Mouse (Mus musculus): ENCODE data around the gene Cer1. TPM values are rescaled to one million over a fixed set of nuclear protein-coding genes. Genes with fewer than 3 reads are reported as not detected.
A peak's percentile ranks its signal among the peaks of the same experiment; 100 is the strongest.

Gene Cer1
- polyA plus RNA-seq, 1 experiment from 2014 or later: 0.25 TPM

- Histone ChIP-seq H3K9ac (ENCODE audit: low read length) (no peak overlapping the region), H3K36me3 (ENCODE audit: control insufficient read depth, insufficient read depth, low read length) (no peaks in the 10 kb centered on the region), H3K4me3 (ENCODE audit: low read length) (no peak overlapping the region), H3K4me1 (replicated peaks; ENCODE audit: control insufficient read depth, insufficient read depth, low read length) (no peaks in the 10 kb centered on the region; the same call in 1 of the 2 replicates), H3K27me3 (ENCODE audit: control insufficient read depth, insufficient read depth, low read depth, low read length) (no peaks in the 10 kb centered on the region), H3K4me2 (ENCODE audit: low read depth, low read length) (no peak overlapping the region), H3K9me3 (ENCODE audit: control insufficient read depth, low read length) (no peaks in the 10 kb centered on the region), H3K27ac (ENCODE audit: low read length) (no peak overlapping the region)
- 60% methylated on average over 5 of the region's 5 CpGs for WGBS
- peak; percentile 31; the same call in 1 of the 2 replicates for ATAC-seq (ENCODE audit: low read depth)
Measured at GRCm38 (mm10) chr4:82867731-82868445, 17.1 kb downstream of the Cer1 start.

DNA sequence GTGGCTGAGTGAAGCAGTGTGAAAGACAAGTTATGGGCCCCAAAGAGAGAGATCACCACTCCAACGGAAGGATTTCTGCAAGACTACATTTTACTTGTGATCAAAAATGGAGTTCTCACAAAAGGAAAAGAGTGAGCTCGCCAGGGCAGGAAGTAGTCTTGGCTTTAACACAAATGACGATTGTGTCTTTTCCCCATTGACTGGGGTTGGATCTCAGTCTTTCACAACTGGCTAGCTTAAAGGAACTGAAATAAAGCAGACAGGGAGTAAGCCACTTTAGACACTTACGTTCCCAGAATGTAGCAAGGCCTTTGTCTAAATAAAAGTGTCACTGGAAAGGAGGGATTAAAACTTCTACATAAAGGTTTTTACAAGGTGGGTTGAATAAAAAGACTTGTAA, 17.8 kb downstream of the Cer1 start:
- no peak for ATAC-seq (ENCODE audit: low read depth)
- Histone ChIP-seq H3K9ac (ENCODE audit: low read length) (no peak overlapping the region), H3K9me3 (ENCODE audit: control insufficient read depth, low read length) (no peaks in the 10 kb centered on the region), H3K4me3 (ENCODE audit: low read length) (no peak overlapping the region), H3K27ac (ENCODE audit: low read length) (no peak overlapping the region), H3K27me3 (ENCODE audit: control insufficient read depth, insufficient read depth, low read depth, low read length) (no peaks in the 10 kb centered on the region), H3K4me1 (replicated peaks; ENCODE audit: control insufficient read depth, insufficient read depth, low read length) (no peaks in the 10 kb centered on the region; the same call in 1 of the 2 replicates), H3K36me3 (ENCODE audit: control insufficient read depth, insufficient read depth, low read length) (no peaks in the 10 kb centered on the region), H3K4me2 (ENCODE audit: low read depth, low read length) (no peak overlapping the region)
- 51% methylated on average over 4 of the region's 4 CpGs for WGBS

DNA sequence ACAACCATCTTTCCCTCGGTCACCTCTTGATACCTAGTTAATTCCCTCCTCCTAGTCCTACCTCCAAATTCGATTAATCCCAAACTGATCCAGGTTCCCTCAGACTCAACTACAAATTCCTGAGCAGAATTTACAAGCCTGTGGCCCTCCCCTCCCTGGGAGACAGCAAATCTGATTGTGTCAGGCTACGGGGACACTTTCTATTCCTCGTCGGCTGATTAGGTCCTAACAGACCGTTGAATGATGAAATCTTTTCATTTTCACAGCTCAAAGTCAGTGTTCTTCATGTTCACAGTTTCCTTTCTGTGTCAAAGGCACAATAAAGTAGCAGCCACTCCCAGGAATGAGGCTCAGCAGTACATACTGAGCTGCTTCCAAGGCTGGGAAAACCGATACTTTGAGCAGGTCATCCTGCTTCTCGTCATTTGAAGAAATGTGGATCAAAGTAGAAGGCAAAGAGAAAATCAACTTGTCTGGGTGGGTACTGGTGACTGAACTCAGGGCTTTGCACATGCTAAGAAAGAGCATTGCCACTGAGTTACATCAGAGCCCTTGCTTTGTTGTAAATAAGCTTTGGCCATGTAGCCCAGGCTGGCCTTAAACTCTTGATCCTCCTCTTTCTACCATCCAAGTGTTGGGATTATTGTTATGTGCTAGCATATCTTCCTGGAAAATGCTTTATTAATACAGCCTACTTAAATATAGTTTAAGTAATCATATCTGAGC, 19.8 kb downstream of the Cer1 start:
- Histone ChIP-seq H3K27me3 (ENCODE audit: control insufficient read depth, insufficient read depth, low read depth, low read length) (no peaks in the 10 kb centered on the region), H3K4me1 (replicated peaks; ENCODE audit: control insufficient read depth, insufficient read depth, low read length) (no peaks in the 10 kb centered on the region; the same call in 1 of the 2 replicates), H3K36me3 (ENCODE audit: control insufficient read depth, insufficient read depth, low read length) (no peaks in the 10 kb centered on the region), H3K27ac (ENCODE audit: low read length) (no peak overlapping the region), H3K4me2 (ENCODE audit: low read depth, low read length) (no peak overlapping the region), H3K4me3 (ENCODE audit: low read length) (no peak overlapping the region), H3K9ac (ENCODE audit: low read length) (no peak overlapping the region), H3K9me3 (ENCODE audit: control insufficient read depth, low read length) (no peaks in the 10 kb centered on the region)
- no peak for ATAC-seq (ENCODE audit: low read depth)
- WGBS: 76% methylated on average over 8 of the region's 8 CpGs

DNA sequence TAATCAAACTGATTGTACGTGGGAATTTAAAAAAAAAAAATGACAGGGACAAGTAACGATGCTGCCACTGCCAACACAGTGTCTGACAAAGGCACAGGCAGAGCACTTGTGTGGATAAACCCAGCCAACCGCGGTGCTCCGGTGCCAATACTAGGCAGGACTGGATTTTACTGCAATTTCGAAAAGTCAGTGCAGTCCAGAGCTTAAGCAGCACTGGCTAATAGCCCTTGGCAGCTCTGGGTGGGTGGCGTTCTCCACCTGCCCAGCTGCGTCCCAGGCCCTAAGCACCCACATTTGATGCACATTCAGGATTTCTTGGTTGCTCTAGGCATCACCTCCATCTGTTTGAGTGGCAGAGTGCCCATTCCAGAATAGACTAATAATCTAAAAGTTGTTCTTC, 21.6 kb downstream of the Cer1 start:
- Histone ChIP-seq H3K36me3 (ENCODE audit: control insufficient read depth, insufficient read depth, low read length) (no peaks in the 10 kb centered on the region), H3K4me3 (ENCODE audit: low read length) (no peak overlapping the region), H3K27me3 (ENCODE audit: control insufficient read depth, insufficient read depth, low read depth, low read length) (no peaks in the 10 kb centered on the region), H3K4me1 (replicated peaks; ENCODE audit: control insufficient read depth, insufficient read depth, low read length) (peaks cover 4% of the 10 kb centered on the region), H3K9ac (ENCODE audit: low read length) (no peak overlapping the region), H3K9me3 (ENCODE audit: control insufficient read depth, low read length) (no peaks in the 10 kb centered on the region), H3K4me2 (ENCODE audit: low read depth, low read length) (no peak overlapping the region), H3K27ac (ENCODE audit: low read length) (no peak overlapping the region)
- 86% methylated on average over 8 of the region's 8 CpGs for WGBS
- no peak for ATAC-seq (ENCODE audit: low read depth)

GRCm38 (mm10) chr4:82861451-82861850, 23.5 kb downstream of the Cer1 start:
- Histone ChIP-seq H3K9me3 (ENCODE audit: control insufficient read depth, low read length) (no peaks in the 10 kb centered on the region), H3K9ac (ENCODE audit: low read length) (no peak overlapping the region), H3K36me3 (ENCODE audit: control insufficient read depth, insufficient read depth, low read length) (no peaks in the 10 kb centered on the region), H3K4me2 (ENCODE audit: low read depth, low read length) (no peak overlapping the region), H3K4me3 (ENCODE audit: low read length) (no peak overlapping the region), H3K4me1 (replicated peaks; ENCODE audit: control insufficient read depth, insufficient read depth, low read length) (peaks cover 5% of the 10 kb centered on the region), H3K27me3 (ENCODE audit: control insufficient read depth, insufficient read depth, low read depth, low read length) (no peaks in the 10 kb centered on the region), H3K27ac (ENCODE audit: low read length) (no peak overlapping the region)
- WGBS: 89% methylated on average over 2 of the region's 2 CpGs
- ATAC-seq (ENCODE audit: low read depth): no peak

- Histone ChIP-seq H3K4me2 (ENCODE audit: low read depth, low read length) (no peak overlapping the region), H3K9ac (ENCODE audit: low read length) (no peak overlapping the region), H3K4me1 (replicated peaks; ENCODE audit: control insufficient read depth, insufficient read depth, low read length) (peaks cover 5% of the 10 kb centered on the region), H3K9me3 (ENCODE audit: control insufficient read depth, low read length) (no peaks in the 10 kb centered on the region), H3K27me3 (ENCODE audit: control insufficient read depth, insufficient read depth, low read depth, low read length) (no peaks in the 10 kb centered on the region), H3K4me3 (ENCODE audit: low read length) (no peak overlapping the region), H3K36me3 (ENCODE audit: control insufficient read depth, insufficient read depth, low read length) (no peaks in the 10 kb centered on the region), H3K27ac (ENCODE audit: low read length) (no peak overlapping the region)
- 36% methylated on average over 3 of the region's 3 CpGs for WGBS
- no peak for ATAC-seq (ENCODE audit: low read depth)
Measured at GRCm38 (mm10) chr4:82860566-82860965, 24.4 kb downstream of the Cer1 start.

DNA sequence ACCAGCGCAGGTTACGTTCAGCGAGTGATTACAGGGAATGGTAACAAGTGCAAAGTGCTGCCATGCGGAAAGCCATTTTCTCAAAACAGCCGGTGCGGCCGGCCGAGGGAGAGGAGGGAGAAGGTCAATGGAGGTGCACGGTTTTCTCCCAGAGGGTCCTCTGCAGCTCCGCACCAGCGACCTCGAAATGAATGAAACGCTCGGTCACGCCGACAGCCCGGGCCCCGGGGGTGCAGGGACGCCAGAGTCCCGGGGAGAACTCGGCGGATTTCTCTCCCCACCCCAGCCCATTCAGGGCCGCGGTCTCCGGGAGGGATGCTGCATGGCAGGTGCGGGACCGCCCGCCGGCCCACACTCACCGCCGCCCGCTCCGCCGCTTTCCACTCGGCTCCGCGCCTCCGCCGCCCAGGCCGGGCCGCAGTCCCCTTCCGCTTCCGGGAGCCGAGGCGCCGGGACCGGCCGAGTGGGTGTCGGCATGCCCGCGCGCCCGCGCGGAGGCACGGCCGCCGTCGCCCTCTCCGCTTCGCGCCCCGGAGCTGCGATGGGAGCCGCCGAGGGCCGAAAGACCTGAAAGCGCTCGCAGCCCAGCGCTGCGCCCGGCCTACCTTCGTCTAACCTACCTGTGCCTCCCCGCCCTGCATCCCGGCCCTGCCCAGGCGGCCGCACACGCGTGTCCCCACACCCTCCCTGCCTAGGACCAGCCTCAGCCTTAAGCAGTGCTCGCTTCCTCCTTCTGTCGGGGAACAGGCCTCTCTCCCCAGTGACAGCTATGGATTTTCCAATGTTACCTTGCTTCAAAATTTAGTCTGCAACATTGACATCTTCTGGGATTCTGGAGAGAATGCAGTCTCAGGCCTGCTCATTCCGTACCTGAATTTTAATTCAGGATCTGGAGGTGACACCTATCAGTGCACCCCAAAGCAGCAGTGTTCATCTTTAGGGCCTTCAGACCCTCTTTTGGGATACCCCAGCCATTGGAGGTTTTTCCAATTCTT, 25.5 kb downstream of the Cer1 start, which contains the start of gene Zdhhc21:
Gene Zdhhc21 (minus strand): TSS at position 828 of the 995 bp plus-strand sequence.
- peak within 1 kb of the TSS; percentile 50 for H3K27ac ChIP-seq (ENCODE audit: low read length)
- H3K36me3 ChIP-seq (ENCODE audit: control insufficient read depth, insufficient read depth, low read length): no peaks in the 10 kb centered on the region
- peaks cover 5% of the 10 kb centered on the region for H3K4me1 ChIP-seq (replicated peaks; ENCODE audit: control insufficient read depth, insufficient read depth, low read length)
- no peaks in the 10 kb centered on the region for H3K9me3 ChIP-seq (ENCODE audit: control insufficient read depth, low read length)
- WGBS: under 1% methylated on average over 75 of the region's 82 CpGs
- peak within 1 kb of the TSS; percentile 67 for H3K4me3 ChIP-seq (ENCODE audit: low read length)
- H3K4me2 ChIP-seq (ENCODE audit: low read depth, low read length): peak within 1 kb of the TSS; percentile 75
- H3K27me3 ChIP-seq (ENCODE audit: control insufficient read depth, insufficient read depth, low read depth, low read length): no peaks in the 10 kb centered on the region
- H3K9ac ChIP-seq (ENCODE audit: low read length): peak within 1 kb of the TSS; percentile 82
- peak; percentile 92 for ATAC-seq (ENCODE audit: low read depth)

GRCm38 (mm10) chr4:82858431-82859010, 26.4 kb downstream of the Cer1 start:
- Histone ChIP-seq H3K4me1 (replicated peaks; ENCODE audit: control insufficient read depth, insufficient read depth, low read length) (peaks cover 5% of the 10 kb centered on the region), H3K36me3 (ENCODE audit: control insufficient read depth, insufficient read depth, low read length) (no peaks in the 10 kb centered on the region), H3K9ac (ENCODE audit: low read length) (peak overlapping the region; percentile 82), H3K4me2 (ENCODE audit: low read depth, low read length) (peak overlapping the region; percentile 75), H3K9me3 (ENCODE audit: control insufficient read depth, low read length) (no peaks in the 10 kb centered on the region), H3K27me3 (ENCODE audit: control insufficient read depth, insufficient read depth, low read depth, low read length) (no peaks in the 10 kb centered on the region), H3K4me3 (ENCODE audit: low read length) (peak overlapping the region; percentile 67), H3K27ac (ENCODE audit: low read length) (no peak overlapping the region; the same call in 1 of the 2 replicates)
- 26% methylated on average over 4 of the region's 4 CpGs for WGBS
- ATAC-seq (ENCODE audit: low read depth): no peak

All from lung, embryonic 16.5 days (tissue).